Mouse (Mus musculus) stomach, embryonic 16.5 days (tissue): ENCODE data around the gene Abhd2. TPM values are rescaled to one million over a fixed set of nuclear protein-coding genes. Genes with fewer than 3 reads are reported as not detected.
A peak's percentile ranks its signal among the peaks of the same experiment; 100 is the strongest.

ENCODE experiments used
- ATAC-seq: fragments of 200-750 bp; cut with Nextera tagmentation; 2 replicates; pipeline ENCODE4 v1.8.0; 2017; ENCODE audit warnings: moderate number of reproducible peaks, moderate TSS enrichment; ENCODE audit not compliant: insufficient read depth, low FRiP score
- H3K27ac ChIP-seq: fragments of 300-500 bp; sonication (generic); 2 replicates; pipeline ENCODE4 v1.5.1; 2014; ENCODE audit warnings: low read length
- H3K27me3 ChIP-seq: fragments of 300-500 bp; sonication (generic); 2 replicates; pipeline ENCODE4 v1.6.1; 2014; ENCODE audit warnings: low read length, control low read depth, mixed read lengths; ENCODE audit not compliant: control insufficient read depth, insufficient read depth
- H3K36me3 ChIP-seq: fragments of 300-500 bp; sonication (generic); 2 replicates; pipeline ENCODE4 v1.6.1; 2014; ENCODE audit warnings: low read length; ENCODE audit not compliant: control insufficient read depth, insufficient read depth
- H3K4me1 ChIP-seq: fragments of 300-500 bp; sonication (generic); 2 replicates; pipeline ENCODE4 v1.6.1; 2014; ENCODE audit warnings: low read length, control low read depth, mixed read lengths; ENCODE audit not compliant: control insufficient read depth, insufficient read depth
- H3K4me2 ChIP-seq: fragments of 300-500 bp; sonication (generic); 2 replicates; pipeline ENCODE4 v1.6.1; 2014; ENCODE audit warnings: low read depth, low read length, mixed read lengths
- H3K4me3 ChIP-seq: fragments of 300-500 bp; sonication (generic); replicated peaks from 2 replicates; pipeline ENCODE4 v1.5.1; 2014; ENCODE audit warnings: mild to moderate bottlenecking, low read length
- H3K9ac ChIP-seq: fragments of 300-500 bp; sonication (generic); 2 replicates; pipeline ENCODE4 v1.6.1; 2014; ENCODE audit warnings: low read length
- H3K9me3 ChIP-seq: fragments of 300-500 bp; sonication (generic); replicated peaks from 2 replicates; pipeline ENCODE4 v1.6.1; 2016; ENCODE audit warnings: low read length, control low read depth; ENCODE audit not compliant: control insufficient read depth
- WGBS: fragments of 180-500 bp; shearing (Covaris S2); extraction: QIAGEN DNeasy Blood & Tissue Kit; methylation state at CpG from one replicate; pipeline ENCODE4 v1.1.7; 2014; 5-methylcytosine and 5-hydroxymethylcytosine counted together
- polyA plus RNA-seq: library from polyadenylated mRNA; unstranded; fragments of >200 nt; fragmentation: Nextera tagmentation; extraction: Ambion mirVana; gene quantifications from 2 replicates; pipeline ENCODE4 v1.2.1, GENCODE M21; 2015

The Abhd2 gene
- polyA plus RNA-seq, 1 experiment from 2014 or later = 13.8 TPM

DNA sequence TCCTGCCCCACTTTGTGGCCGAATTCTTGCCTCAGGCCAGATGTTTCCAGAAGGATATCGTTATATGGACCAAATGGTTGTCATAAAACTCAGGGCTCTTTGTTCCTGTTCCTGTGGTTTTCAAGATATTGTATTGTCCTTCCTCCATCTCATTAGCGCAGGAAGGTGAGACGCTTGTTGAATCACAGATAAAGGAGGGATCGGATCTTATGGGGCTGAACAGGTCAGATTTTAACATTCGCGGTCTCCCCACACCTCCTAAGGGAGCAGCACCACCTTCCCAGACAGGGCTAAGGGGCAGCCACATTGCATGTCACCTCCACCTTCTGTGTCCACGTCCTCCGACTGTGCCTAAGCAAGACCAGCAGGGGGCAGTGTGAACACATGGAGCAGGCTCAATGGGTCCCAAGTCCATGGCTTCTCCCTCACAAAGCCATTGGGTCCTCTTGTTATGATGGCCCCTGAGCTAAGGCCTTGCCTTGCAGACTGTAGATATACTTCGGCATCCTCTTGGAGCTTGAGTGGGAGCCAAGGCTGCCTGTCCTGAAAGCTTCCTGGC, 98.4 kb downstream of the Abhd2 start:
- Histone ChIP-seq H3K36me3 (no peaks in the 10 kb centered on the region), H3K4me1 (no peaks in the 10 kb centered on the region), H3K4me2 (no peak overlapping the region), H3K9me3 (no peaks in the 10 kb centered on the region), H3K4me3 (no peak overlapping the region), H3K27ac (no peak overlapping the region), H3K9ac (no peak overlapping the region), H3K27me3 (no peaks in the 10 kb centered on the region)
- peak; percentile 77 for ATAC-seq
- WGBS = 42% methylated on average over 10 of the region's 10 CpGs

GRCm38 (mm10) chr7:79374017-79374416, 101.0 kb downstream of the Abhd2 start:
- Histone ChIP-seq H3K36me3 (no peaks in the 10 kb centered on the region), H3K4me3 (no peak overlapping the region)
- no peak for ATAC-seq

DNA sequence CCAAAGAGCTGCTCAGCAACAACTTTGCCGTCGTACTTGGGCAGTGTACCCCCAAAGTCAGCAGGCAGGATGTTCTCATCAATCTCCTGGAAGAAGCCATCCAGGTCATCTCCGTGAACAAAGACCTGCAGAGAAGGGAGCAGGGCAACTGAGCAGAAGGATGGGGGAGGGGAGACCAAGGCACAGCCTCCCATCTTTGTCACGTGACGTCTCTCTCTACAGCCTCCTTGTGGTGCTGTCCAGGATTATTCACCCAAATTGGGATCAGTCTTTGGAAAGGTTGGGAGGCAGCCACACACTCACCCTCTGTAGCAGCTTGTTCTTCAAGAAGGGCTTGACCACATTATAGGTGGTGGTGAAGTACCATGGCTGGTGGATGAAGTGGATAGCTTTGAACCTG, 102.6 kb downstream of the Abhd2 start:
- H3K4me1 ChIP-seq = no peaks in the 10 kb centered on the region
- no peaks in the 10 kb centered on the region for H3K27me3 ChIP-seq
- H3K9me3 ChIP-seq = no peaks in the 10 kb centered on the region
- H3K4me3 ChIP-seq = no peak overlapping the region
- H3K27ac ChIP-seq = no peak overlapping the region
- H3K9ac ChIP-seq = no peak overlapping the region
- WGBS = 68% methylated on average over 5 of the region's 5 CpGs
- ATAC-seq = no peak
- H3K4me2 ChIP-seq = no peak overlapping the region
- no peaks in the 10 kb centered on the region for H3K36me3 ChIP-seq

More at GRCm38 (mm10) chr7:79374017-79374416, 101.0 kb downstream of the Abhd2 start:
- H3K4me2 ChIP-seq = no peak overlapping the region
- H3K27ac ChIP-seq = no peak overlapping the region
- H3K9me3 ChIP-seq = no peaks in the 10 kb centered on the region
- H3K27me3 ChIP-seq = no peaks in the 10 kb centered on the region
- no peaks in the 10 kb centered on the region for H3K4me1 ChIP-seq
- no peak overlapping the region for H3K9ac ChIP-seq

GRCm38 (mm10) chr7:79376516-79377275, 103.7 kb downstream of the Abhd2 start:
- H3K4me2 ChIP-seq = no peak overlapping the region
- no peaks in the 10 kb centered on the region for H3K27me3 ChIP-seq
- H3K27ac ChIP-seq = no peak overlapping the region
- no peak overlapping the region for H3K4me3 ChIP-seq
- ATAC-seq = no peak
- 80% methylated on average over 10 of the region's 10 CpGs for WGBS
- no peaks in the 10 kb centered on the region for H3K36me3 ChIP-seq
- no peak overlapping the region for H3K9ac ChIP-seq
- no peaks in the 10 kb centered on the region for H3K4me1 ChIP-seq
- no peaks in the 10 kb centered on the region for H3K9me3 ChIP-seq

DNA sequence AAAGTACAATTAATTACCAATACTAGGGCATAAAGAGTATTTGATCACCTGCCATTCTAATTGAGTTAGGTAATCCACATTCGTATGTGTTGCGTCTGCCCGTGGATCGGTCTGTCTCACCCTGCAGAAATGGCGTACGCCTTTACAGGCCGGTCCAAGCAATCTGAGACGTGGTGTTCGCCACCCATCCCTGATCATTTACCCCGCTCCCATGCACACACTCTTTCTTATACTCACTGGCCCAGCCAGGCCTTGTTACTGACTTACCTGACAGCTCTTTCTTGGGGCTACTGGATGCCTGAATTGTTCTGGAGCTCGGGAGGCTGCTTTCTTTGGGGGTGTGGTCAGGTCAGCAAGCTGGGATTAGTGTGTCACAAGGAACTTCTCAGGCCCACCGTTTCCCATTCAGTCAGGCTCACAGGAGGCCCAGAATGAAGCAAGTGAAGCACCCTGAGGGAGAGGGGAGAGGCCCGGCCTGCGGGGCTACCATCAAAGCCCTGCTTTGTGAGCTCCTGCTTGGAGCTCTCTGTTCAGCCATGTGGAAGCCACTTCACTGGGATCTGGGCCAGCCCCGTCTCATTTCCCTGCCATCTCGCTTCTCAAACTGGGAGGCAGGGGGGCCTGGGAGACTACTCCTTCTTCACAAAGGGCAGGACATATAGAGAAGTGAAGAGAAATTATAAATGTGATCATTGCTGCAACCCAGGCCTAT, 113.6 kb downstream of the Abhd2 start, which contains the start of gene Rlbp1:
TSS of gene Rlbp1 (minus strand) at position 627 of the 712 bp plus-strand sequence.
- Histone ChIP-seq H3K9ac (0 out of 2 replicates have a peak within 1 kb of the TSS, but pooled peaks have one; percentile 21), H3K27ac (no peak within 1 kb of the TSS), H3K27me3 (no peaks in the 10 kb centered on the region), H3K9me3 (no peaks in the 10 kb centered on the region), H3K4me1 (no peaks in the 10 kb centered on the region), H3K36me3 (no peaks in the 10 kb centered on the region), H3K4me2 (no peak within 1 kb of the TSS), H3K4me3 (no peak within 1 kb of the TSS)
- ATAC-seq = no peak
- 65% methylated on average over 16 of the region's 16 CpGs for WGBS

GRCm38 (mm10) chr7:79387140-79387539, 114.1 kb downstream of the Abhd2 start:
- no peak overlapping the region for H3K27ac ChIP-seq
- no peak for ATAC-seq
- H3K4me2 ChIP-seq = no peak overlapping the region
- no peaks in the 10 kb centered on the region for H3K36me3 ChIP-seq
- no peaks in the 10 kb centered on the region for H3K4me1 ChIP-seq
- no peak overlapping the region for H3K9ac ChIP-seq
- H3K9me3 ChIP-seq = no peaks in the 10 kb centered on the region
- no peaks in the 10 kb centered on the region for H3K27me3 ChIP-seq
- WGBS = 66% methylated on average over 8 of the region's 8 CpGs
- no peak overlapping the region for H3K4me3 ChIP-seq

- Histone ChIP-seq H3K36me3 (no peaks in the 10 kb centered on the region), H3K4me2 (no peak overlapping the region), H3K9ac (no peak overlapping the region), H3K27me3 (no peaks in the 10 kb centered on the region), H3K4me1 (peaks cover 3% of the 10 kb centered on the region; the same call in 1 of the 2 replicates), H3K9me3 (no peaks in the 10 kb centered on the region), H3K27ac (no peak overlapping the region), H3K4me3 (no peak overlapping the region)
- 48% methylated on average over 7 of the region's 7 CpGs for WGBS
- ATAC-seq = no peak
Observed at GRCm38 (mm10) chr7:79387991-79388390, 115.0 kb downstream of the Abhd2 start.

GRCm38 (mm10) chr7:79388671-79389206, 115.7 kb downstream of the Abhd2 start:
- no peak overlapping the region for H3K4me3 ChIP-seq
- H3K36me3 ChIP-seq = no peaks in the 10 kb centered on the region
- no peak overlapping the region for H3K27ac ChIP-seq
- peaks cover 4% of the 10 kb centered on the region; the same call in 1 of the 2 replicates for H3K4me1 ChIP-seq
- no peak for ATAC-seq
- 74% methylated on average over 7 of the region's 7 CpGs for WGBS
- no peak overlapping the region for H3K9ac ChIP-seq
- H3K9me3 ChIP-seq = no peaks in the 10 kb centered on the region
- no peak overlapping the region for H3K4me2 ChIP-seq
- H3K27me3 ChIP-seq = no peaks in the 10 kb centered on the region
